Mouse (Mus musculus) C2C12 (cell line): ENCODE results near the gene Nr1d1. TPM values are rescaled to one million over a fixed set of nuclear protein-coding genes. Genes with fewer than 3 reads are reported as not detected.

Source experiments
- H3K27me3 ChIP-seq: one replicate; pipeline ENCODE4 v1.6.1; 2011; ENCODE audit not compliant: control insufficient read depth, insufficient read depth, insufficient read length
- H3K36me3 ChIP-seq: one replicate; pipeline ENCODE4 v1.6.1; 2011; ENCODE audit not compliant: control insufficient read depth, insufficient read depth
- H3K4me3 ChIP-seq: one replicate; pipeline ENCODE4 v1.5.1; 2011; ENCODE audit warnings: mild to moderate bottlenecking, control low read depth; ENCODE audit not compliant: poor library complexity, insufficient read depth, severe bottlenecking
- H3K79me2 ChIP-seq: one replicate; pipeline ENCODE4 v1.6.1; 2011; ENCODE audit not compliant: control insufficient read depth, insufficient read depth
- H3K79me3 ChIP-seq: one replicate; pipeline ENCODE4 v1.6.1; 2011; ENCODE audit warnings: low read depth, control low read depth
- H3ac ChIP-seq: one replicate; pipeline ENCODE3; 2011; ENCODE audit warnings: low read depth; ENCODE audit not compliant: control insufficient read depth, insufficient read length
- CEBPB ChIP-seq: IDR thresholded peaks from one replicate; pipeline ENCODE4 v1.6.1; 2011; ENCODE audit warnings: low read depth, mild to moderate bottlenecking, control low read depth, moderate library complexity
- CTCF ChIP-seq: IDR thresholded peaks from one replicate; pipeline ENCODE4 v1.5.1; 2011; ENCODE audit not compliant: control insufficient read depth, insufficient read depth, insufficient read length
- FOSL1 ChIP-seq: IDR thresholded peaks from one replicate; pipeline ENCODE4 v1.8.0; 2011; ENCODE audit warnings: mild to moderate bottlenecking, low read length; ENCODE audit not compliant: poor library complexity, insufficient read depth, severe bottlenecking
- MAX ChIP-seq: IDR thresholded peaks from one replicate; pipeline ENCODE4 v1.6.1; 2011; ENCODE audit warnings: mild to moderate bottlenecking, control low read depth
- MYOD1 ChIP-seq: IDR thresholded peaks from one replicate; pipeline ENCODE4 v1.6.1; 2011; ENCODE audit warnings: low read depth; ENCODE audit not compliant: control insufficient read depth, insufficient read length
- MYOG ChIP-seq: IDR thresholded peaks from one replicate; pipeline ENCODE4 v1.6.1; 2011; ENCODE audit not compliant: control insufficient read depth, insufficient read length; ENCODE audit errors: extremely low read depth
- USF1 ChIP-seq: IDR thresholded peaks from one replicate; pipeline ENCODE4 v1.6.1; 2011; ENCODE audit warnings: low read depth, mild to moderate bottlenecking, control low read depth, moderate library complexity
- polyA plus RNA-seq: library from polyadenylated mRNA; unstranded; fragments of >200 nt; fragmentation: generic; extraction: Trizol; gene quantifications from one replicate; pipeline ENCODE4 v1.2.1, GENCODE M21; 2012; ENCODE audit warnings: missing spikeins

Gene Nr1d1
- polyA plus RNA-seq, 1 experiment, result 22.3 TPM

GRCm38 (mm10) chr11:98787229-98787628, 12.1 kb upstream of the Nr1d1 start:
- no peaks in the 10 kb centered on the region for H3K79me3 ChIP-seq
- H3K4me3 ChIP-seq, result no peak overlapping the region
- TF ChIP-seq CTCF (no peak), USF1 (no peak), FOSL1 (no peak), MYOD1 (no peak), MAX (no peak), CEBPB (no peak), MYOG (no peak)
- H3ac ChIP-seq, result no peak overlapping the region
- H3K27me3 ChIP-seq, result no peaks in the 10 kb centered on the region
- H3K79me2 ChIP-seq, result no peaks in the 10 kb centered on the region
- H3K36me3 ChIP-seq, result no peaks in the 10 kb centered on the region

DNA sequence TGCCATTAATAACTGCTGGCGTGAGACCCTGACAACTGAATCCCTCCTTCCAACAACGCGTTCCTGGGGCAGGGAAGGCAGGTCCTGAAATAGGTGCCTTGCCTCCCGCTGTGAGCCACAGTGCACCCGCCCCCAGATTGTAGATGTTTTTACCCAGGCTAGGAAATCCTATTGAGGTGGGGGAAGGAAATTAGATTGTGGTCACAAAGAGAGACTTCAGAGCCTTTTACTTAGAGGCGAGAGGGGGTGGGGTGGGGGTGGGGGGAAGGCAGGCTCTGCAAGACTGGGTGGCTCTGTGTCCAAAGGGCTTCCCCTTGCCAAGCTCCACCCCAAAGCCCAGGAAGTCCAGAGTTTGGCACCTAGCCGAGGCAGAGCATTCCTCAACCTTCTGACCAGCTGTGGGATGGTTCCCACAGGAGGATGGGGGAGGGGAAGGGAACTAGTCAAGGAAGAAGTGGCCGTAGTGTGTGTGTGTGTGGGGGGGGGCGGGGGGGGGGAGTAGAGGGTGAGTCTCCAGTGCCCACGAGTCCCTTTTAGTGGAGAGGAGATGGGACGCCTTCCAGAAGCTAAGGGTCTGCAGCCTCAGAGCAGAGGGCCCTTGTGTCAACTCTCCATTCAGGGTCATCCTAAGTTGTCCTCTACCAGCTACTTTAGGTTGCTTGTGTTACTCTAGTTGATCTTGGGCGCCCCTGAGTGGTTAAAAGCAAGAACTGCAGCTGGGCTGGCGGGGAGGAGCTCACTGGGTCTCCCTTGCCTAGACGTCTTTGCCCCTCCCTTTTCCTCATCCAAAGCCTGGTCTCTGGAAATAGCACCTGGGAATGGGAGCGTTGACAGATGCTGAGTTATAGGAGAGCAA, 11.5 kb upstream of the Nr1d1 start:
- H3K36me3 ChIP-seq, result no peaks in the 10 kb centered on the region
- H3K27me3 ChIP-seq, result no peaks in the 10 kb centered on the region
- no peaks in the 10 kb centered on the region for H3K79me2 ChIP-seq
- TF ChIP-seq MAX, result no peak
- TF ChIP-seq MYOG, result no peak
- TF ChIP-seq CTCF, result peak; percentile 74
- no peak for TF ChIP-seq CEBPB
- TF ChIP-seq USF1, result no peak
- TF ChIP-seq FOSL1, result no peak
- TF ChIP-seq MYOD1, result peak; percentile 12
- no peak overlapping the region for H3K4me3 ChIP-seq
- no peaks in the 10 kb centered on the region for H3K79me3 ChIP-seq
- H3ac ChIP-seq, result peak overlapping the region; percentile 61

DNA sequence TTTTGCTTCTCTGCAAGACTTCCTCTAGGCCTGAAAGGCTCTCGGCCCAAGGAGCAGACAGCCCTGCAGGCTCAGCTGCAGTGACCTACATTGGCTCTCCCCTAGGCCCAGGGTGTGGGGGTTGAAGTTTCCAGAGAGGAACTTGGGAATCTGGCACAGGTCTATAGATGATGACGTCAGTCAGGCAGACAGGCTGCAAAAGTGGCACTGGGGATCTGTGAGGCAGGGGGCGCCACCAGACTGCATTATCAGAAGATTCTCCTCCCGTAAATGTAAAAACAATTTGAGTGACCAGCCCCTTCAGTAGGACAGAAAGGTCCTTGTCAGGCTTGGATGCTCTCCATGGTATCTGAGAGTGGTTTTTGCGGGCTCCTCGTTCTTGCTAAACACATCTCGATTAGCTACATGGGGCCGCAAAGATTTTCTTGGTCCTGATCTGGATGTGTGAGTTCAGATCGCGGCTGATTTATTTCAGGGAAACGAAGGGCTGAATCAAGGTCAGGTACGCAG, 10.7 kb upstream of the Nr1d1 start:
- TF ChIP-seq USF1, result no peak
- H3K27me3 ChIP-seq, result no peaks in the 10 kb centered on the region
- H3K79me2 ChIP-seq, result no peaks in the 10 kb centered on the region
- H3K4me3 ChIP-seq, result no peak overlapping the region
- no peaks in the 10 kb centered on the region for H3K36me3 ChIP-seq
- H3K79me3 ChIP-seq, result no peaks in the 10 kb centered on the region
- H3ac ChIP-seq, result peak overlapping the region; percentile 61

- H3K79me3 ChIP-seq, result no peaks in the 10 kb centered on the region
- TF ChIP-seq FOSL1 (no peak), CEBPB (no peak), CTCF (no peak), MAX (no peak), USF1 (no peak), MYOD1 (no peak), MYOG (no peak)
- H3ac ChIP-seq, result no peak overlapping the region
- H3K27me3 ChIP-seq, result no peaks in the 10 kb centered on the region
- H3K79me2 ChIP-seq, result no peaks in the 10 kb centered on the region
- H3K36me3 ChIP-seq, result no peaks in the 10 kb centered on the region
- H3K4me3 ChIP-seq, result no peak overlapping the region
Observed at GRCm38 (mm10) chr11:98785214-98785613, 10.1 kb upstream of the Nr1d1 start.

GRCm38 (mm10) chr11:98784139-98784538, 9.0 kb upstream of the Nr1d1 start:
- H3K4me3 ChIP-seq, result no peak overlapping the region
- TF ChIP-seq MYOG, result no peak

DNA sequence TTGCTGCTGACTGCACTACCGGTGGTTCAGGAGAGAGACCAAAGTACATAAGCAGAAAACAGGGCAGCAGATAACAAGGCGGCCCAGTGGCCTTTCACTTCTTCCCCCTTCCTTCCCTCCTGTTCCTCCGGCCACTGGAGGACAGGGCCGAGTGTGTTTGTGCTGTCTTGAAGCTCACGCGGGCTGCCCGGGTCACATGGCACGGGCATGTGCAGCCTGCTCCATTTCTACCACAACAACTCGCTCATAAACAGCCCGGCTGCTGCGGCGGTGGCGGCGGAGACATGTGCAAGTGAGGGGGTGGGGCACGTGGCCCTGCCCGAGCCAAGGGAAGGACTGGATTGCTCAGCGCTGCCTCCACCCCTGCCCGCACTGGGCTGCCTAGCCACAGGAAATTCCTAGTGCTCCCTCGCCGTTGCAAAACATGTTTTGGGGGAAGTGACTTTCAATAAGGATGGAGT, 8.1 kb upstream of the Nr1d1 start:
- Histone ChIP-seq H3ac (peak overlapping the region; percentile 38), H3K27me3 (no peaks in the 10 kb centered on the region), H3K79me3 (no peaks in the 10 kb centered on the region), H3K79me2 (no peaks in the 10 kb centered on the region), H3K36me3 (no peaks in the 10 kb centered on the region), H3K4me3 (peak overlapping the region; percentile 2)
- TF ChIP-seq CEBPB, result peak; percentile 72
- TF ChIP-seq FOSL1, result no peak
- peak; percentile 42 for TF ChIP-seq MYOD1
- no peak for TF ChIP-seq MYOG
- TF ChIP-seq CTCF, result no peak
- TF ChIP-seq USF1, result peak; percentile 85
- peak; percentile 99 for TF ChIP-seq MAX

More at GRCm38 (mm10) chr11:98784139-98784538, 9.0 kb upstream of the Nr1d1 start:
- H3K79me3 ChIP-seq, result no peaks in the 10 kb centered on the region
- H3K36me3 ChIP-seq, result no peaks in the 10 kb centered on the region
- H3ac ChIP-seq, result no peak overlapping the region
- no peaks in the 10 kb centered on the region for H3K79me2 ChIP-seq
- H3K27me3 ChIP-seq, result no peaks in the 10 kb centered on the region
